Mouse (Mus musculus) c-Kit-positive CD71-positive TER-119-positive erythroid progenitor cells, embryonic 14.5 days (primary cell): ENCODE measurements at regions not wholly inside any gene's neighbourhood (a gene's known extent, or its start where the extent isn't known, plus 50 kb on each side); places are given as distances from the start of the nearest gene placed in this dataset.

Experiments used
- DNase-seq: peaks from one replicate; pipeline ENCODE4 v3.0.0-alpha.2; 2013; ENCODE audit warnings: low spot score

- DNase-seq: no peak
Measured at GRCm38 (mm10) chr13:60513756-60514155, 88.0 kb upstream of the Dapk1 start.

- DNase-seq: no peak
Measured at GRCm38 (mm10) chr13:60514806-60515205, 86.9 kb upstream of the Dapk1 start.

- no peak for DNase-seq
Measured at GRCm38 (mm10) chr13:60518010-60518409, 83.7 kb upstream of the Dapk1 start.

- no peak for DNase-seq
Measured at GRCm38 (mm10) chr13:60519708-60520107, 82.0 kb upstream of the Dapk1 start.

- DNase-seq: no peak
Measured at GRCm38 (mm10) chr13:60522719-60523450, 78.9 kb upstream of the Dapk1 start.

- no peak for DNase-seq
Measured at GRCm38 (mm10) chr13:60527806-60528205, 73.9 kb upstream of the Dapk1 start.

GRCm38 (mm10) chr13:60528819-60529218 is 72.9 kb upstream of the Dapk1 start:
- DNase-seq: no peak

GRCm38 (mm10) chr13:60529381-60530069 is 72.2 kb upstream of the Dapk1 start:
- no peak for DNase-seq

- DNase-seq: no peak
Measured at GRCm38 (mm10) chr13:60533871-60534427, 67.8 kb upstream of the Dapk1 start.

GRCm38 (mm10) chr13:60534501-60534900 is 67.2 kb upstream of the Dapk1 start:
- DNase-seq: no peak

GRCm38 (mm10) chr13:60535045-60535444 is 66.7 kb upstream of the Dapk1 start:
- no peak for DNase-seq

GRCm38 (mm10) chr13:60536725-60537124 is 65.0 kb upstream of the Dapk1 start:
- no peak for DNase-seq

- no peak for DNase-seq
Measured at GRCm38 (mm10) chr13:60538110-60538509, 63.6 kb upstream of the Dapk1 start.

GRCm38 (mm10) chr13:60541165-60541564 is 60.6 kb upstream of the Dapk1 start:
- peak; percentile 15 for DNase-seq

GRCm38 (mm10) chr13:60544363-60544762 is 57.4 kb upstream of the Dapk1 start:
- DNase-seq: no peak

- DNase-seq: no peak
Measured at GRCm38 (mm10) chr13:60545999-60546733, 55.6 kb upstream of the Dapk1 start.
